ENCODE assay signal across 15 mouse cellular contexts in genomic region chr10:70759686-70760085, GRCm38 (mm10).
"Had no signal": no experiment of that assay in that cellular context is flagged by ENCODE, and none has a peak within 500 bp of the region (broad histone marks: within the 10 kb centered on the region; RNA-seq: fewer than 3 reads in every experiment).

No protein-coding gene starts in this region.

- H3K27ac ChIP-seq: kidney, postnatal 0 days; liver, embryonic 13.5 days; midbrain, embryonic 12.5 days; midbrain, embryonic 15.5 days; neural tube, embryonic 13.5 days had no signal

- DNase-seq: kidney, adult 2 months; kidney, postnatal 25 days; liver, embryonic 13.5 days; lung, adult 2 months; lung, postnatal 14 days; lung, postnatal 4 days; retina, postnatal 1 day; thymus, adult 2 months; thymus, postnatal 14 days; thymus, postnatal 4 days had no signal

- H3K4me3 ChIP-seq: liver, embryonic 13.5 days; midbrain, embryonic 12.5 days; midbrain, embryonic 15.5 days; myocyte; neural tube, embryonic 13.5 days had no signal
